Mouse (Mus musculus) limb, embryonic 13.5 days (tissue): ENCODE results near the gene Ncapd3. TPM values are rescaled to one million over a fixed set of nuclear protein-coding genes. Genes with fewer than 3 reads are reported as not detected.

ENCODE experiments used
- ATAC-seq: fragments of 200-750 bp; cut with Nextera tagmentation; 2 replicates; pipeline ENCODE4 v1.8.0; 2017; ENCODE audit warnings: low read depth, moderate number of reproducible peaks, moderate TSS enrichment; ENCODE audit not compliant: low FRiP score
- H3K27ac ChIP-seq: fragments of 300-500 bp; sonication (generic); 2 replicates; pipeline ENCODE4 v1.5.1; 2015; ENCODE audit warnings: inconsistent platforms, mild to moderate bottlenecking, moderate library complexity
- H3K27me3 ChIP-seq: fragments of 300-500 bp; sonication (generic); 2 replicates; pipeline ENCODE4 v1.6.1; 2015; ENCODE audit warnings: mild to moderate bottlenecking, inconsistent platforms
- H3K36me3 ChIP-seq: fragments of 300-500 bp; sonication (generic); 2 replicates; pipeline ENCODE4 v1.6.1; 2015; ENCODE audit warnings: inconsistent platforms, mild to moderate bottlenecking, moderate library complexity
- H3K4me1 ChIP-seq: fragments of 300-500 bp; sonication (generic); 2 replicates; pipeline ENCODE4 v1.6.1; 2015; ENCODE audit warnings: inconsistent platforms
- H3K4me2 ChIP-seq: fragments of 300-500 bp; sonication (generic); replicated peaks from 2 replicates; pipeline ENCODE4 v1.6.1; 2015; ENCODE audit warnings: inconsistent platforms, mild to moderate bottlenecking, moderate library complexity
- H3K4me3 ChIP-seq: fragments of 300-500 bp; sonication (generic); 2 replicates; pipeline ENCODE4 v1.5.1; 2015; ENCODE audit warnings: moderate library complexity, mild to moderate bottlenecking, inconsistent platforms
- H3K9ac ChIP-seq: fragments of 300-500 bp; sonication (generic); 2 replicates; pipeline ENCODE4 v1.6.1; 2015; ENCODE audit warnings: mild to moderate bottlenecking, inconsistent platforms
- H3K9me3 ChIP-seq: fragments of 300-500 bp; sonication (generic); 2 replicates; pipeline ENCODE4 v1.6.1; 2016; ENCODE audit warnings: inconsistent platforms
- WGBS: fragments of 180-500 bp; shearing (Covaris S2); methylation state at CpG from one replicate; pipeline ENCODE4 v1.1.7; 2015; 5-methylcytosine and 5-hydroxymethylcytosine counted together
- polyA plus RNA-seq: library from polyadenylated mRNA; unstranded; fragments of >200 nt; fragmentation: Nextera tagmentation; extraction: Ambion mirVana; gene quantifications from 2 replicates; pipeline ENCODE4 v1.2.1, GENCODE M21; 2015

Gene Ncapd3
- 24.0 and 25.8 TPM in 2 replicates for polyA plus RNA-seq

GRCm38 (mm10) chr9:27029828-27030762, at the start of gene Ncapd3, which contains the start of gene Vps26b:
TSS of gene Ncapd3 (plus strand) at chr9:27030175.
TSS of gene Vps26b (minus strand) at chr9:27030065.
- H3K27me3 ChIP-seq: no peaks in the 10 kb centered on the region
- WGBS: under 1% methylated on average over 60 of the region's 80 CpGs
- peak; percentile 97 for ATAC-seq
- H3K36me3 ChIP-seq: peaks cover 8% of the 10 kb centered on the region; the same call in 1 of the 2 replicates
- peaks cover 45% of the 10 kb centered on the region for H3K4me1 ChIP-seq
- peak within 1 kb of the TSS; percentile 96 for H3K4me3 ChIP-seq
- peak within 1 kb of the TSS; percentile 97 for H3K9ac ChIP-seq
- peak within 1 kb of the TSS; percentile 96 for H3K4me2 ChIP-seq
- H3K9me3 ChIP-seq: no peaks in the 10 kb centered on the region
- peak within 1 kb of the TSS; percentile 87 for H3K27ac ChIP-seq

GRCm38 (mm10) chr9:26985090-26985613, 44.8 kb upstream of the Ncapd3 start:
- Histone ChIP-seq H3K9ac (no peak overlapping the region), H3K4me3 (no peak overlapping the region), H3K4me1 (no peaks in the 10 kb centered on the region), H3K27me3 (no peaks in the 10 kb centered on the region), H3K9me3 (no peaks in the 10 kb centered on the region), H3K27ac (no peak overlapping the region), H3K36me3 (peaks cover 72% of the 10 kb centered on the region), H3K4me2 (no peak overlapping the region)
- no peak for ATAC-seq
- whole genome bisulfite sequencing: 82% methylated on average over 2 of the region's 2 CpGs

- 92% methylated on average over 6 of the region's 6 CpGs for WGBS
- H3K36me3 ChIP-seq: peaks cover 74% of the 10 kb centered on the region
- no peak overlapping the region for H3K4me2 ChIP-seq
These were observed 44.2 kb upstream of the Ncapd3 start for GRCm38 (mm10) chr9:26985668-26986277.

GRCm38 (mm10) chr9:26990181-26990580, 39.8 kb upstream of the Ncapd3 start:
- Histone ChIP-seq H3K9me3 (no peaks in the 10 kb centered on the region), H3K27me3 (no peaks in the 10 kb centered on the region), H3K4me2 (no peak overlapping the region), H3K4me1 (no peaks in the 10 kb centered on the region), H3K27ac (no peak overlapping the region), H3K36me3 (peaks cover 69% of the 10 kb centered on the region), H3K4me3 (no peak overlapping the region), H3K9ac (no peak overlapping the region)
- 89% methylated on average over 4 of the region's 4 CpGs for WGBS
- ATAC-seq: no peak

More at GRCm38 (mm10) chr9:26985668-26986277, 44.2 kb upstream of the Ncapd3 start:
- no peaks in the 10 kb centered on the region for H3K4me1 ChIP-seq
- H3K27ac ChIP-seq: no peak overlapping the region
- no peak overlapping the region for H3K4me3 ChIP-seq
- H3K9ac ChIP-seq: no peak overlapping the region
- no peaks in the 10 kb centered on the region for H3K9me3 ChIP-seq
- H3K27me3 ChIP-seq: no peaks in the 10 kb centered on the region
- no peak for ATAC-seq

GRCm38 (mm10) chr9:26993118-26993517, 36.9 kb upstream of the Ncapd3 start:
- Histone ChIP-seq H3K27ac (no peak overlapping the region), H3K4me3 (no peak overlapping the region), H3K27me3 (no peaks in the 10 kb centered on the region), H3K9ac (no peak overlapping the region), H3K4me1 (peaks cover 3% of the 10 kb centered on the region), H3K36me3 (peaks cover 45% of the 10 kb centered on the region), H3K9me3 (no peaks in the 10 kb centered on the region), H3K4me2 (no peak overlapping the region)
- WGBS: 94% methylated on average over 10 of the region's 10 CpGs
- ATAC-seq: no peak

GRCm38 (mm10) chr9:26993900-26994299, 36.1 kb upstream of the Ncapd3 start:
- H3K4me3 ChIP-seq: no peak overlapping the region
- ATAC-seq: no peak
- peaks cover 38% of the 10 kb centered on the region for H3K36me3 ChIP-seq
- H3K4me1 ChIP-seq: peaks cover 6% of the 10 kb centered on the region
- no peak overlapping the region for H3K9ac ChIP-seq
- no peaks in the 10 kb centered on the region for H3K9me3 ChIP-seq
- H3K27me3 ChIP-seq: no peaks in the 10 kb centered on the region
- H3K27ac ChIP-seq: no peak overlapping the region
- WGBS: 75% methylated on average over 3 of the region's 3 CpGs
- H3K4me2 ChIP-seq: no peak overlapping the region

GRCm38 (mm10) chr9:26997062-26997461, 32.9 kb upstream of the Ncapd3 start:
- H3K27ac ChIP-seq: no peak overlapping the region
- no peak for ATAC-seq
- no peak overlapping the region for H3K9ac ChIP-seq
- WGBS: 90% methylated on average over 3 of the region's 3 CpGs
- H3K27me3 ChIP-seq: no peaks in the 10 kb centered on the region
- peaks cover 19% of the 10 kb centered on the region for H3K4me1 ChIP-seq
- H3K4me3 ChIP-seq: no peak overlapping the region
- H3K36me3 ChIP-seq: peaks cover 6% of the 10 kb centered on the region
- no peak overlapping the region for H3K4me2 ChIP-seq
- no peaks in the 10 kb centered on the region for H3K9me3 ChIP-seq

- Histone ChIP-seq H3K9me3 (no peaks in the 10 kb centered on the region), H3K36me3 (peaks cover 2% of the 10 kb centered on the region; the same call in 1 of the 2 replicates), H3K4me2 (no peak overlapping the region), H3K27me3 (no peaks in the 10 kb centered on the region), H3K27ac (no peak overlapping the region), H3K4me3 (no peak overlapping the region), H3K9ac (no peak overlapping the region), H3K4me1 (peaks cover 19% of the 10 kb centered on the region)
- WGBS: 95% methylated on average over 2 of the region's 2 CpGs
- no peak for ATAC-seq
These were observed 32.5 kb upstream of the Ncapd3 start for GRCm38 (mm10) chr9:26997501-26997900.

- H3K9me3 ChIP-seq: no peaks in the 10 kb centered on the region
- H3K27ac ChIP-seq: peak overlapping the region; percentile 76
- H3K4me2 ChIP-seq: peak overlapping the region; percentile 81
- 3% methylated on average over 29 of the region's 29 CpGs for WGBS
- H3K4me3 ChIP-seq: peak overlapping the region; percentile 76
- peaks cover 19% of the 10 kb centered on the region for H3K4me1 ChIP-seq
- no peaks in the 10 kb centered on the region for H3K27me3 ChIP-seq
- H3K36me3 ChIP-seq: peaks cover 13% of the 10 kb centered on the region
- peak overlapping the region; percentile 91 for H3K9ac ChIP-seq
- peak; percentile 65 for ATAC-seq
These were observed 31.1 kb upstream of the Ncapd3 start for GRCm38 (mm10) chr9:26998669-26999460.

GRCm38 (mm10) chr9:26999461-27000395, 30.2 kb upstream of the Ncapd3 start, which contains the start of the genes Acad8 and Thyn1:
TSS of gene Acad8 (minus strand) at chr9:26999566.
TSS of gene Thyn1 (plus strand) at chr9:26999710.
- Histone ChIP-seq H3K27ac (peak within 1 kb of the TSS; percentile 80), H3K9ac (peak within 1 kb of the TSS; percentile 91), H3K4me2 (peak within 1 kb of the TSS; percentile 81), H3K36me3 (peaks cover 22% of the 10 kb centered on the region), H3K27me3 (no peaks in the 10 kb centered on the region), H3K9me3 (no peaks in the 10 kb centered on the region), H3K4me1 (peaks cover 19% of the 10 kb centered on the region), H3K4me3 (peak within 1 kb of the TSS; percentile 76)
- peak; percentile 100 for ATAC-seq
- WGBS: under 1% methylated on average over 35 of the region's 35 CpGs
